Mouse (Mus musculus): ENCODE data around the gene Xpo5. TPM values are rescaled to one million over a fixed set of nuclear protein-coding genes. Genes with fewer than 3 reads are reported as not detected.

Gene Xpo5
- total and polyA plus RNA-seq, 3 experiments: 47.5 to 93.4 (median 82.7) TPM

GRCm38 (mm10) chr17:46255147-46255546 lies 52.6 kb downstream of the Xpo5 start:
- H3K9ac ChIP-seq (ENCODE audit: control insufficient read depth, low read depth, low read length, poor library complexity, severe bottlenecking): no peak overlapping the region
- H3K4me3 ChIP-seq (ENCODE audit: control insufficient read depth in 1 of 2, insufficient read depth in 1 of 2, low read depth in 2 of 2, low read length in 2 of 2): no peak overlapping the region
- H3K27me3 ChIP-seq (ENCODE audit: control insufficient read depth in 1 of 2, insufficient read depth in 2 of 2, low read length in 2 of 2): no peaks in the 10 kb centered on the region
- H3K9me3 ChIP-seq (replicated peaks; ENCODE audit: insufficient read depth, low read length): no peaks in the 10 kb centered on the region
- no peaks in the 10 kb centered on the region for H3K79me2 ChIP-seq (ENCODE audit: control insufficient read depth, insufficient read depth, low read length, poor library complexity)
- TF ChIP-seq SMC3 (IDR thresholded peaks at IDR 0.05; ENCODE audit: low read depth, low read length): no peak
- TF ChIP-seq TCF12 (IDR thresholded peaks at IDR 0.05; ENCODE audit: low read depth, low read length): no peak
- no peak for TF ChIP-seq CHD2 (IDR thresholded peaks at IDR 0.05; ENCODE audit: low read length)
- no peak for TF ChIP-seq GABPA (IDR thresholded peaks at IDR 0.05; ENCODE audit: low read depth, low read length)
- TF ChIP-seq MYB (IDR thresholded peaks at IDR 0.05; ENCODE audit: low read depth, low read length): no peak
- H3K36me3 ChIP-seq (ENCODE audit: control insufficient read depth in 1 of 2, insufficient read depth in 2 of 2, low read length in 2 of 2): no peaks in the 10 kb centered on the region
- H3K4me1 ChIP-seq (ENCODE audit: control insufficient read depth in 1 of 2, insufficient read depth in 2 of 2, low read length in 2 of 2): peaks cover 0 to 6% of the 10 kb centered on the region in 2 experiments; a peak in 1 of 4 replicates
- no peak for DNase-seq (ENCODE audit: low read depth, low spot score)
- H3K27ac ChIP-seq (ENCODE audit: control insufficient read depth, low read depth, low read length): no peak overlapping the region

GRCm38 (mm10) chr17:46258279-46259053 lies 55.9 kb downstream of the Xpo5 start:
- TF ChIP-seq MEF2A (IDR thresholded peaks at IDR 0.05; ENCODE audit: extremely low read depth, insufficient replicate concordance, low read depth, low read length, poor library complexity, severe bottlenecking): no peak
- no peak for TF ChIP-seq MAZ (IDR thresholded peaks at IDR 0.05; ENCODE audit: low read depth, low read length)
- no peak for TF ChIP-seq ELF1 (IDR thresholded peaks at IDR 0.05; ENCODE audit: low read depth, low read length)
- TF ChIP-seq MXI1 (IDR thresholded peaks at IDR 0.05; ENCODE audit: low read depth, low read length): no peak
- no peak for TF ChIP-seq TCF12 (IDR thresholded peaks at IDR 0.05; ENCODE audit: low read depth, low read length)
- no peak for TF ChIP-seq GABPA (IDR thresholded peaks at IDR 0.05; ENCODE audit: low read depth, low read length)
- no peak for TF ChIP-seq RAD21 (IDR thresholded peaks at IDR 0.05; ENCODE audit: low read depth, low read length)
- TF ChIP-seq CHD2 (IDR thresholded peaks at IDR 0.05; ENCODE audit: low read length): no peak
- no peak for TF ChIP-seq ZC3H11A (IDR thresholded peaks at IDR 0.05; ENCODE audit: low read depth, low read length)
- no peak for TF ChIP-seq EP300 (IDR thresholded peaks at IDR 0.05; ENCODE audit: low read depth in 1 of 2, low read length in 2 of 2)
- no peak for TF ChIP-seq MYC (IDR thresholded peaks at IDR 0.05; ENCODE audit: low read depth, low read length)
- no peak for TF ChIP-seq MAX (IDR thresholded peaks at IDR 0.05; ENCODE audit: low read length)
- no peak for TF ChIP-seq NRF1 (IDR thresholded peaks at IDR 0.05; ENCODE audit: insufficient read depth, low read depth, low read length, poor library complexity, severe bottlenecking)
- TF ChIP-seq MYB (IDR thresholded peaks at IDR 0.05; ENCODE audit: low read depth, low read length): no peak
- no peak for TF ChIP-seq CHD1 (IDR thresholded peaks at IDR 0.05; ENCODE audit: low read depth, low read length)
- no peak for TF ChIP-seq TBP (IDR thresholded peaks at IDR 0.05; ENCODE audit: low read depth, low read length)
- no peak for TF ChIP-seq ZNF384 (IDR thresholded peaks at IDR 0.05; ENCODE audit: low read depth, low read length)
- no peak for TF ChIP-seq ZMIZ1 (IDR thresholded peaks at IDR 0.05; ENCODE audit: low read depth, low read length)
- no peak for TF ChIP-seq CTCF (IDR thresholded peaks at IDR 0.05 in 2 of 3, conservative IDR thresholded peaks at IDR 0.05 in 1 of 3; ENCODE audit: control insufficient read depth in 1 of 3, insufficient read depth in 1 of 3, low read depth in 2 of 3, low read length in 3 of 3, poor library complexity in 1 of 3, severe bottlenecking in 1 of 3)
- TF ChIP-seq BHLHE40 (IDR thresholded peaks at IDR 0.05; ENCODE audit: borderline replicate concordance, low read depth, low read length): no peak
- no peak for DNase-seq (ENCODE audit: low read depth, low spot score)
- no peaks in the 10 kb centered on the region; a peak in 2 of 4 replicates for H3K36me3 ChIP-seq (ENCODE audit: control insufficient read depth in 1 of 2, insufficient read depth in 2 of 2, low read length in 2 of 2)

More at GRCm38 (mm10) chr17:46258279-46259053, 55.9 kb downstream of the Xpo5 start:
- Histone ChIP-seq H3K27ac (ENCODE audit: control insufficient read depth, low read depth, low read length) (no peak overlapping the region), H3K9ac (ENCODE audit: control insufficient read depth, low read depth, low read length, poor library complexity, severe bottlenecking) (no peak overlapping the region), H3K79me2 (ENCODE audit: control insufficient read depth, insufficient read depth, low read length, poor library complexity) (no peaks in the 10 kb centered on the region), H3K4me3 (ENCODE audit: control insufficient read depth in 1 of 2, insufficient read depth in 1 of 2, low read depth in 2 of 2, low read length in 2 of 2) (no peak overlapping the region), H3K27me3 (ENCODE audit: control insufficient read depth in 1 of 2, insufficient read depth in 2 of 2, low read length in 2 of 2) (no peaks in the 10 kb centered on the region), H3K9me3 (replicated peaks; ENCODE audit: insufficient read depth, low read length) (no peaks in the 10 kb centered on the region), H3K4me1 (ENCODE audit: control insufficient read depth in 1 of 2, insufficient read depth in 2 of 2, low read length in 2 of 2) (peaks cover 0 to 4% of the 10 kb centered on the region in 2 experiments; a peak in 1 of 4 replicates)

Data from MEL (cell line).